Mouse (Mus musculus) cerebellum, adult 2 months (tissue): ENCODE results near the gene Rrn3.

Experiments used
- CTCF ChIP-seq: fragments of 200-500 bp; IDR thresholded peaks from 2 replicates; pipeline ENCODE4 v1.5.1; 2011; ENCODE audit warnings: low read depth, mild to moderate bottlenecking, control low read depth, low read length, moderate library complexity, borderline replicate concordance; ENCODE audit not compliant: insufficient read depth
- POLR2A ChIP-seq: fragments of 200-500 bp; IDR thresholded peaks from 2 replicates; pipeline ENCODE4 v1.6.1; 2011; ENCODE audit warnings: low read length, control low read depth, borderline replicate concordance; ENCODE audit not compliant: insufficient read depth

GRCm38 (mm10) chr16:13781216-13781615 lies 708 bp downstream of the Rrn3 start:
- no peak for TF ChIP-seq CTCF
- TF ChIP-seq POLR2A, result no peak
